Mouse (Mus musculus): ENCODE measurements at regions not wholly inside any gene's neighbourhood (a gene's known extent, or its start where the extent isn't known, plus 50 kb on each side); places are given as distances from the start of the nearest gene placed in this dataset.
A peak's percentile ranks its signal among the peaks of the same experiment; 100 is the strongest.

DNA sequence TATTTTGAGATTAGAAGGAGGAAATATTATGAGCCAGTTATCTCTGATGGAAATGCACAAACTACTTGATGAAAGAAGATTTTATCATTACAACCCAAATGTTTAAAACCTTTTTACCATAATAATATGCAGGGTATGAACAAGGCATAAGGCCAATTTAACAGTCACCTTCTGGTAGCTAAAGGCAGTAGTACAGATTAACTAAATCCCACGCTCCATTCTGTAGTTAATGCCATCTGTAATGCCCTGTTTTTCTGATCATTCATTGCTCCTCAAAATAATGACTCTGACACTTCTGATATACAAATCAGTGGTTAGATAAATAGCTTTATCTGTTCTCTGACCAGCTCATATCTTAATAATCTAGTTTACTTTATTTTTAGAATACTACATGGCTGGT, 987.8 kb downstream of the Pcdh7 start:
- no peak for DNase-seq (ENCODE audit: low spot score in 2 of 2)

DNA sequence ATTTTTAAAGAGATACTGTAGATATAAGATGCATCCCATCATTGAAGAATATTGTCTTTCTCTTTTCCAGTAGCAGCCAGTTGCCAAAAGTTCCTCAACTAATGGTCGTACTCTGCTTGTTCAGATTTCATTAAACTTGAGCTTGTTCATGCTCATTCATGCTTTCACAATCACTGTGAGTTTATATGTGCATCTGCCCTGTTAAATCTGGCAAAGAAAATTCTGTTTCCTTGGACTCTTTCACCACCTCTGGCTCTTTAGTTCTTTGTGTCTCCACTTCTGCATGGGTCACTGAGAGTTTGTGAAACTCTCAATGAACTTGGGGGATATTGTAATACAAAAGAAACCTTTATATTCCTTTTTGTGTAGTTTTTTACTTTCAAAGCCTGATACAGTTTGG, 994.6 kb downstream of the Pcdh7 start:
- no peak for DNase-seq (ENCODE audit: low spot score in 2 of 2)

DNA sequence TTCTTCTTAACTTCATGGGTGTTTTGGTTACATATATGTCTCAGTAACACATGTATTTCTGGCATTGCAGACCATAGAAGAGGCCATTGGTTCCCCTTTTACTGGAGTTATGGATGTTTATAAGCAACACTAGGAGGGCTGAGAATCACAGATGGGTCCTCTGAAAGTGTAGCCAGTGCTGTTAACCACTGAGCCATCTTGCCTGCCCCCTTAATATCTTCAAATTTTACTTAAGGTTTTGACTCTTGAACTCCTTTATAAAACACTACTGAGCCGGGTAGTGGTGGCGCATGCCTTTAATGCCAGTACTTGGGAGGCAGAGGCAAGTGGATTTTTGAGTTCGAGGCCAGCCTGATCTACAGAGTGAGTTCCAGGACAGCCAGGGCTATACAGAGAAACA, 1015.6 kb downstream of the Pcdh7 start:
- DNase-seq (ENCODE audit: low spot score in 2 of 2): no peak

DNA sequence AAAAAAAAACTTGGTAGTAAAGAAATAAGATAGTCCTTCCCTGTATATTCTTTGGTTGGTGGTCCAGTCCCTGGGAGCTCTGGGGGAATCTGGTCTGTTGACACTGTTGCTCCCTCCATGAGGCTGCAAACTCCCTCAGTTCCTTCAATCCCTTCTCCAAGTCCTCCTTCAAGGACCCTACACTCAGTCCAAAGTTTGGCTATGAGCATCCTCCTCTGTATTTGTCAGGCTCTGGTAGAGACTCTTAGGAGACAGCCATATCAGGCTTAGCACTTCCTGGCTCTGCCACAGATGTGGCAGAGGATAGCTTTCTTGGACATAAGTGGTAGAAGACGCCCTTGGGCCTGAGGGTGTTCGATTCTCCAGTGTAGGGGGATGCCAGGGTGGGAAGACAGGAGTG, 1016.2 kb downstream of the Pcdh7 start:
- DNase-seq (ENCODE audit: low spot score in 2 of 2): no peak

DNA sequence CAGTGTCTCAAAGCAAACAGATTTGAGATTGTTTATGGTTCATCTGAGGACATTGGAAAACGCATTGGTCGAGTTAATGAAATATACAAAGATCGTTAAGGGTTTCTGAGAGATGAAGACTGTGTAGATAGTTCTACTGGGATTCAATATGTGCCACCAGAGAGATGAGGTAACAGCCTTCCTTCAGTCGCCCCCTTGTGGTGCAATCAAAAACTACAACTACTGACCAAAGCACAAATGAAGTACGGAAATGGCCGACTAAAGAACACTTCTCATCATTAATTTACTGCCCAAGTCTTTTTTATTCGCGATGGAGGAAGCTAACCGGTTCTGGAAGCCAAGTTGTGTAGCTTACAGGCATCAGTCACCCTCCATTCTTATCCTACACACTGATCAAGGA, 1018.8 kb downstream of the Pcdh7 start:
- peak; percentile 48 to 68 for DNase-seq (ENCODE audit: low spot score in 2 of 2)

DNA sequence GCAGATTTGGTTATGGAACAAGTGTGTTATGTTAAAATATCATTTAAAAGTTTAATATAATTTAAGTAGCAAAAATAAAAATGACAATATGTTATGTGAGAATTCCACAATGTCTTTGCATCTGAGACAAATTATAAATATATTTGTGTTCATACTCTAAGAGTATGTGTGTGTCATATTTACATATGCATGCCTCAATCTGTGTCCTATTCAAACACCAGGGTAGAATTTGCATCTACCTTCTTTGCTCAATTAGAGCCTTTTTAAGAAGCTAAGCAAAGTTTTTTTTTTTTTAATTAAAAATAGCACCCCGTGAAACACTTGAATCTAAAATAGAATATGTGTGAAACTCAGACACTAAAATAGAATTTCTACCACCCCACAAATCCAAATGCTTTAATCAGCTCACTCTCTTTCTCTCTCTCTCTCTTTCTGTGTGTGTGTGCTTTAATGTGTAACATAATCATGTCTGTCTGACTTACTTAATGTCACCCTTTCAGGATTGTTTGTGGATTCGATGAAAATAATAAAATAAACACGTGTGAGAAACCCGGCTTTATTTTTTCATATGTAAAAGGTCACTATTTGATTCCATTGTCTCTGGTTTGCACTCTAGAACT, 1019.6 kb downstream of the Pcdh7 start:
- DNase-seq (ENCODE audit: low spot score in 2 of 2): no peak

DNA sequence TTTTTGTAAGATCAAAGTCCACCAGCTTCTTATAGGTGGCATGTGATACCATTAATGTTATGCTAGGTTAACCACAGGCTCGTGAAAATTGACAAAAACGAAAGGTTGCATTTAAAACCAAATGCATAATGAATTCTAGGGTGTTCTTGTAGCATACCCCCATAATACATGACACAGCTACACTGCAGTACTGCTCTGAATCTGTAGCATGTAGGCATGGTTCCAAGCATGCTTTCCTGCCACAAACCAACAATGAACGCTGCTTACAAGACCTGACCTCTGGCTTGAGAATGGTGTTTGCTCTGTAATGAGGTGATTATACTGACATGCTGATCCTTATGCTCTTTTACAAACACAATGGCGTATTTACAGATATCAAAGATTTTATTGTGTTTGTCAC, 1020.3 kb downstream of the Pcdh7 start:
- no peak for DNase-seq (ENCODE audit: low spot score in 2 of 2)

DNA sequence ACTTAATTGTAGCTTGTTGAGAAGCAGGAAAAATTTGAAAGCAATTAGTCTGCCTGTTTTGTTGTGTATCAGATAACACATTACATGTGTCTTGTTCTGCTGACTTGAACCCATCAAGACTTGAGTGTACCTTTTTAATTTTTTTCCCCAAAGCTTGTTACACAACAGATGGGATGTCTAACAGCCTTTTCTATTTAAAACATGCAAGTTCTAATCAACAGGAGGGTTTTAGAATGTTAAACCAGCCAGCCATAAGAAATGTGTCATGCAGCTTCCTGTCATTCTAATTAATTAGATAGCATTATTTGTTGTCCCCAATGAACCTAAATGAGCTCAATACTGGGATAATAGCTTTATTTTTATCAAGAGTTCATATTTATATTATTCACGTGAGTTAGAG, 1023.0 kb downstream of the Pcdh7 start:
- DNase-seq (ENCODE audit: low spot score in 2 of 2): no peak

DNA sequence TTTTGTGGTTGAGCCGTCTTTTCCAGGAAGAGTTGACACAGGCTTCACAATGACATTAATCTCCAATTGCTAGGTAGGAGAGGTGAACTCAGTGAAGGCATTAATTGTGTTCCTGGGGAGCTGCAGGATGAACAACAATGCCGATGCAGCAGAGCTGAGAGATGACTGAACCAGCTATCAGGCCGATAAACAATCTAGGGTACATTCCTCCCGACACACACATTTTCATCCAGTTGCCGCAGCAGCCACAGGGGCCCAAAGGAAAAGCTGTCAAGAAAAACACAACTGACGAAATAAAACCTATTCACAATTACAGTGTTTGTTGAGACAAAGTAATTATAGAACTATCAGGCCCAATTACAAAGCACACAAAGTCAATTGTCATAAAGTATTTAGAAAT, 1029.9 kb downstream of the Pcdh7 start:
- no peak for DNase-seq (ENCODE audit: low spot score in 2 of 2)

DNA sequence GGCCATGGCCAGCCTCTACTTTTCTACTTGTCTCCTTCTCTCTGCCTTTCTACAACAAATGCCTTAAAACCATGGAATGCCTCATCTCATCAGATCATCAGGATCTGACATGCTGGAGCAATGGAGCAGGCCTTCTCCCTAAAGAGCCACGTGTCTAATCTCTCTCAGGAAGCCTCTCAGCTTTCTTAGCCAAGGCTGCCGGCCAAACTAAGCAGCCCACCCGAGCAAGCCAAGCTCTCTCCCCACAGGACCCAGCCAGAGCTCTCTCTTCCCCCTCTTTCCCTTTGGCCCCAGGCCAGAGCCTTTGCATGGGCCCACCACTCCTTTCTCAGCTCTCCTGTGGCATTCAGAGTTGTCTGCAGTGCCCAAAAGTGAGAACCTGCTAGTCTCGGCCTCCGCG, 1034.0 kb downstream of the Pcdh7 start:
- DNase-seq (ENCODE audit: low spot score in 2 of 2): no peak
